Mouse (Mus musculus): Measurements from ENCODE around the gene Negr1.
A peak's percentile ranks its signal among the peaks of the same experiment; 100 is the strongest.
"Not testable (repeated sequence)": the region's sequence is repeated elsewhere in the genome, so short reads cannot be mapped to it uniquely, and the experiment has no call there.

Negr1 gene

GRCm38 (mm10) chr3:157036016-157036415, 474.4 kb downstream of the Negr1 start:
- DNase-seq: no peak

- DNase-seq: no peak
Observed at GRCm38 (mm10) chr3:157036568-157036967, 475.0 kb downstream of the Negr1 start.

- DNase-seq: no peak
Observed at GRCm38 (mm10) chr3:157040619-157041018, 479.0 kb downstream of the Negr1 start.

GRCm38 (mm10) chr3:157044565-157044964, 483.0 kb downstream of the Negr1 start:
- DNase-seq: no peak

- DNase-seq: not testable (repeated sequence)
Observed at GRCm38 (mm10) chr3:157064438-157064837, 502.8 kb downstream of the Negr1 start.

- no peak for DNase-seq
Observed at GRCm38 (mm10) chr3:157066331-157066730, 504.7 kb downstream of the Negr1 start.

- no peak for DNase-seq
Observed at GRCm38 (mm10) chr3:157079250-157079965, 517.8 kb downstream of the Negr1 start.

- DNase-seq: no peak
Observed at GRCm38 (mm10) chr3:157079966-157080306, 518.3 kb downstream of the Negr1 start.

- no peak for DNase-seq
Observed at GRCm38 (mm10) chr3:157080585-157080984, 519.0 kb downstream of the Negr1 start.

GRCm38 (mm10) chr3:157082808-157083784, 521.5 kb downstream of the Negr1 start:
- DNase-seq: no peak

GRCm38 (mm10) chr3:157085180-157085579, 523.6 kb downstream of the Negr1 start:
- DNase-seq: no peak

- DNase-seq: no peak
Observed at GRCm38 (mm10) chr3:157090051-157090450, 528.5 kb downstream of the Negr1 start.

GRCm38 (mm10) chr3:157096284-157096683, 534.7 kb downstream of the Negr1 start:
- DNase-seq: no peak

- no peak for DNase-seq
Observed at GRCm38 (mm10) chr3:157097514-157097913, 535.9 kb downstream of the Negr1 start.

- DNase-seq: no peak
Observed at GRCm38 (mm10) chr3:157098417-157098816, 536.8 kb downstream of the Negr1 start.

GRCm38 (mm10) chr3:157104866-157105579, 543.4 kb downstream of the Negr1 start:
- no peak for DNase-seq

- peak; percentile 5 for DNase-seq
Observed at GRCm38 (mm10) chr3:157105580-157106264, 544.1 kb downstream of the Negr1 start.

GRCm38 (mm10) chr3:157108156-157108555, 546.6 kb downstream of the Negr1 start:
- DNase-seq: no peak

GRCm38 (mm10) chr3:157109308-157109707, 547.7 kb downstream of the Negr1 start:
- peak; percentile 56 for DNase-seq

- no peak for DNase-seq
Observed at GRCm38 (mm10) chr3:157115105-157115760, 553.6 kb downstream of the Negr1 start.

GRCm38 (mm10) chr3:157116024-157116423, 554.4 kb downstream of the Negr1 start:
- DNase-seq: no peak

- no peak for DNase-seq
Observed at GRCm38 (mm10) chr3:157119916-157120315, 558.3 kb downstream of the Negr1 start.
